Mouse (Mus musculus) layer of hippocampus, adult 9-10 months (tissue): ENCODE data around the gene Gtf3c1.
A peak's percentile ranks its signal among the peaks of the same experiment; 100 is the strongest.

Experiments used
- DNase-seq: peaks from one replicate; pipeline ENCODE4 v3.0.0; 2022; ENCODE audit warnings: low spot score

Gene Gtf3c1

GRCm38 (mm10) chr7:125707186-125707585, 394 bp downstream of the Gtf3c1 start:
- DNase-seq: no peak

GRCm38 (mm10) chr7:125702791-125703190, 4.8 kb downstream of the Gtf3c1 start:
- DNase-seq: no peak

GRCm38 (mm10) chr7:125694056-125694455, 13.5 kb downstream of the Gtf3c1 start:
- DNase-seq: peak; percentile 47

- DNase-seq: no peak
Observed at GRCm38 (mm10) chr7:125690516-125690915, 17.1 kb downstream of the Gtf3c1 start.

- DNase-seq: no peak
Observed at GRCm38 (mm10) chr7:125679936-125680335, 27.6 kb downstream of the Gtf3c1 start.

- no peak for DNase-seq
Observed at GRCm38 (mm10) chr7:125678756-125679155, 28.8 kb downstream of the Gtf3c1 start.

GRCm38 (mm10) chr7:125674916-125675315, 32.7 kb downstream of the Gtf3c1 start:
- no peak for DNase-seq

GRCm38 (mm10) chr7:125671396-125671795, 36.2 kb downstream of the Gtf3c1 start:
- no peak for DNase-seq

- no peak for DNase-seq
Observed at GRCm38 (mm10) chr7:125670865-125671264, 36.7 kb downstream of the Gtf3c1 start.

GRCm38 (mm10) chr7:125663654-125664053, 43.9 kb downstream of the Gtf3c1 start:
- DNase-seq: no peak

- DNase-seq: no peak
Observed at GRCm38 (mm10) chr7:125657511-125657910, 50.1 kb downstream of the Gtf3c1 start.

GRCm38 (mm10) chr7:125649013-125649412, 58.6 kb downstream of the Gtf3c1 start:
- no peak for DNase-seq

GRCm38 (mm10) chr7:125645413-125645812, 62.2 kb downstream of the Gtf3c1 start:
- no peak for DNase-seq

- no peak for DNase-seq
Observed at GRCm38 (mm10) chr7:125643880-125644279, 63.7 kb downstream of the Gtf3c1 start.

GRCm38 (mm10) chr7:125638870-125639386, 68.7 kb downstream of the Gtf3c1 start:
- DNase-seq: peak; percentile 42

GRCm38 (mm10) chr7:125638376-125638775, 69.2 kb downstream of the Gtf3c1 start:
- DNase-seq: no peak

GRCm38 (mm10) chr7:125637220-125638140, 70.1 kb downstream of the Gtf3c1 start:
- no peak for DNase-seq

GRCm38 (mm10) chr7:125630989-125631388, 76.6 kb downstream of the Gtf3c1 start:
- no peak for DNase-seq

GRCm38 (mm10) chr7:125630317-125630716, 77.3 kb downstream of the Gtf3c1 start:
- no peak for DNase-seq

- no peak for DNase-seq
Observed at GRCm38 (mm10) chr7:125625829-125626228, 81.8 kb downstream of the Gtf3c1 start.

- DNase-seq: no peak
Observed at GRCm38 (mm10) chr7:125625219-125625618, 82.4 kb downstream of the Gtf3c1 start.

- DNase-seq: no peak
Observed at GRCm38 (mm10) chr7:125622741-125623685, 84.6 kb downstream of the Gtf3c1 start.
